Mouse (Mus musculus) E14TG2a.4 (cell line): ENCODE measurements around the gene Ctnnd2.

Experiments used
- CTCF ChIP-seq: conservative IDR thresholded peaks from 2 replicates; pipeline ENCODE4 v1.5.1; 2014; ENCODE audit warnings: low read length
- NANOG ChIP-seq: IDR thresholded peaks from 2 replicates; pipeline ENCODE4 v1.6.1; 2014; ENCODE audit warnings: borderline replicate concordance, low read length, mixed read lengths
- POU5F1 ChIP-seq: IDR thresholded peaks from 2 replicates; pipeline ENCODE4 v1.6.1; 2014; ENCODE audit warnings: low read length, borderline replicate concordance

DNA sequence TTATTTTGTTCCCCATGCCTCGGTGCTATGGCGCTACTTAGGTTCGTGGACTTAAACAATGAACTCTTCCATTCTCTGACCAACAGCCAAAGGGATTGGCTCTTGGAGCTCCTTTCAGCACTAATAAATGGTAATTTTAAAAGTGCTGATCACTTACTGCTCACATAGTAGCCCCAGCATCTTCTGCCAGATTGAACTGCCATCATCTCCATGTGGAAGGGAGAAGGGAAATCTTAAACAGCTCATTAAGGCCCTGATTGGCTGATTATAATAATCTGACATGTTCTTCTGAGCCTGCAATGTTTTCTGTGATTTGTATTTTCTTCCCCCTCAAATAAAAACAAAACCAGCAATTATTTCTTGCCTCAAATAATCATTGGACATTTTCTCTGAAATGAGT, 29.2 kb downstream of the Ctnnd2 start:
- TF ChIP-seq CTCF (no peak), NANOG (no peak), POU5F1 (no peak)
